Mouse (Mus musculus) stomach, embryonic 14.5 days (tissue): ENCODE results near the gene Snx29. TPM values are rescaled to one million over a fixed set of nuclear protein-coding genes. Genes with fewer than 3 reads are reported as not detected.
A peak's percentile ranks its signal among the peaks of the same experiment; 100 is the strongest.

ENCODE experiments used
- ATAC-seq: fragments of 200-750 bp; cut with Nextera tagmentation; 2 replicates; pipeline ENCODE4 v1.8.0; 2017; ENCODE audit warnings: low read depth, moderate TSS enrichment; ENCODE audit not compliant: insufficient number of reproducible peaks, insufficient read depth, low FRiP score
- H3K27ac ChIP-seq: fragments of 300-500 bp; sonication (generic); 2 replicates; pipeline ENCODE4 v1.5.1; 2014; ENCODE audit warnings: mild to moderate bottlenecking, low read length, moderate library complexity, mixed read lengths
- H3K27me3 ChIP-seq: fragments of 300-500 bp; sonication (generic); 2 replicates; pipeline ENCODE4 v1.6.1; 2014; ENCODE audit warnings: low read length, control low read depth, mixed read lengths; ENCODE audit not compliant: control insufficient read depth, insufficient read depth
- H3K36me3 ChIP-seq: fragments of 300-500 bp; sonication (generic); 2 replicates; pipeline ENCODE4 v1.6.1; 2014; ENCODE audit warnings: mild to moderate bottlenecking, control low read depth, low read length, moderate library complexity, mixed read lengths; ENCODE audit not compliant: control insufficient read depth, insufficient read depth
- H3K4me1 ChIP-seq: fragments of 300-500 bp; sonication (generic); 2 replicates; pipeline ENCODE4 v1.6.1; 2014; ENCODE audit warnings: low read length, control low read depth, mixed read lengths; ENCODE audit not compliant: control insufficient read depth, insufficient read depth
- H3K4me2 ChIP-seq: fragments of 300-500 bp; sonication (generic); replicated peaks from 2 replicates; pipeline ENCODE4 v1.6.1; 2014; ENCODE audit warnings: low read depth, low read length, control low read depth
- H3K4me3 ChIP-seq: fragments of 300-500 bp; sonication (generic); 2 replicates; pipeline ENCODE4 v1.5.1; 2014; ENCODE audit warnings: low read depth, low read length, control low read depth
- H3K9ac ChIP-seq: fragments of 300-500 bp; sonication (generic); replicated peaks from 2 replicates; pipeline ENCODE4 v1.6.1; 2014; ENCODE audit warnings: low read depth, mild to moderate bottlenecking, control low read depth, low read length, moderate library complexity, mixed read lengths
- H3K9me3 ChIP-seq: fragments of 300-500 bp; sonication (generic); 2 replicates; pipeline ENCODE4 v1.6.1; 2016; ENCODE audit warnings: low read depth, low read length, control low read depth; ENCODE audit not compliant: control insufficient read depth
- WGBS: fragments of 180-500 bp; shearing (Covaris S2); extraction: QIAGEN DNeasy Blood & Tissue Kit; methylation state at CpG from one replicate; pipeline ENCODE4 v1.1.7; 2014; 5-methylcytosine and 5-hydroxymethylcytosine counted together
- polyA plus RNA-seq: library from polyadenylated mRNA; unstranded; fragments of >200 nt; fragmentation: Nextera tagmentation; extraction: Ambion mirVana; gene quantifications from 2 replicates; pipeline ENCODE4 v1.2.1, GENCODE M21; 2014

Snx29 gene
- polyA plus RNA-seq, 1 experiment from 2014 or later, result 13.6 TPM

GRCm38 (mm10) chr16:11406201-11406600, 83.5 kb downstream of the Snx29 start:
- Histone ChIP-seq H3K27me3 (no peaks in the 10 kb centered on the region), H3K36me3 (no peaks in the 10 kb centered on the region; the same call in 1 of the 2 replicates), H3K27ac (no peak overlapping the region), H3K4me1 (no peaks in the 10 kb centered on the region), H3K9ac (no peak overlapping the region), H3K4me3 (no peak overlapping the region), H3K4me2 (no peak overlapping the region), H3K9me3 (no peaks in the 10 kb centered on the region)
- WGBS, result 84% methylated on average over 5 of the region's 5 CpGs
- no peak for ATAC-seq

GRCm38 (mm10) chr16:11406622-11407021, 83.9 kb downstream of the Snx29 start:
- H3K27ac ChIP-seq, result no peak overlapping the region
- H3K4me2 ChIP-seq, result no peak overlapping the region
- ATAC-seq, result no peak
- H3K4me3 ChIP-seq, result no peak overlapping the region
- H3K9me3 ChIP-seq, result no peaks in the 10 kb centered on the region
- no peaks in the 10 kb centered on the region for H3K4me1 ChIP-seq
- 72% methylated on average over 9 of the region's 9 CpGs for WGBS
- no peaks in the 10 kb centered on the region for H3K27me3 ChIP-seq
- H3K9ac ChIP-seq, result no peak overlapping the region
- H3K36me3 ChIP-seq, result no peaks in the 10 kb centered on the region; the same call in 1 of the 2 replicates

- H3K27ac ChIP-seq, result no peak overlapping the region
- H3K4me3 ChIP-seq, result no peak overlapping the region
- 54% methylated on average over 8 of the region's 8 CpGs for WGBS
- H3K9ac ChIP-seq, result no peak overlapping the region
- no peaks in the 10 kb centered on the region for H3K4me1 ChIP-seq
- H3K27me3 ChIP-seq, result no peaks in the 10 kb centered on the region
- H3K36me3 ChIP-seq, result no peaks in the 10 kb centered on the region
- no peak for ATAC-seq
- H3K9me3 ChIP-seq, result no peaks in the 10 kb centered on the region
- no peak overlapping the region for H3K4me2 ChIP-seq
Measured at GRCm38 (mm10) chr16:11407932-11408620, 85.4 kb downstream of the Snx29 start.

GRCm38 (mm10) chr16:11408726-11409125, 86.0 kb downstream of the Snx29 start:
- no peaks in the 10 kb centered on the region for H3K9me3 ChIP-seq
- H3K36me3 ChIP-seq, result no peaks in the 10 kb centered on the region
- no peaks in the 10 kb centered on the region for H3K4me1 ChIP-seq
- H3K4me3 ChIP-seq, result no peak overlapping the region
- H3K27me3 ChIP-seq, result no peaks in the 10 kb centered on the region
- H3K4me2 ChIP-seq, result no peak overlapping the region
- H3K9ac ChIP-seq, result no peak overlapping the region
- no peak overlapping the region for H3K27ac ChIP-seq
- no peak for ATAC-seq
- WGBS, result 73% methylated on average over 4 of the region's 4 CpGs

GRCm38 (mm10) chr16:11414631-11415030, 91.9 kb downstream of the Snx29 start:
- Histone ChIP-seq H3K9me3 (no peaks in the 10 kb centered on the region), H3K27me3 (no peaks in the 10 kb centered on the region), H3K4me1 (no peaks in the 10 kb centered on the region), H3K9ac (no peak overlapping the region), H3K36me3 (no peaks in the 10 kb centered on the region), H3K27ac (no peak overlapping the region), H3K4me3 (no peak overlapping the region), H3K4me2 (no peak overlapping the region)
- WGBS, result 75% methylated on average over 2 of the region's 2 CpGs
- ATAC-seq, result no peak

GRCm38 (mm10) chr16:11418183-11418588, 95.5 kb downstream of the Snx29 start:
- Histone ChIP-seq H3K9me3 (no peaks in the 10 kb centered on the region), H3K4me2 (no peak overlapping the region), H3K4me3 (no peak overlapping the region), H3K36me3 (no peaks in the 10 kb centered on the region), H3K4me1 (no peaks in the 10 kb centered on the region), H3K9ac (no peak overlapping the region), H3K27me3 (no peaks in the 10 kb centered on the region), H3K27ac (no peak overlapping the region)
- 16% methylated on average over 7 of the region's 7 CpGs for WGBS
- ATAC-seq, result peak; percentile 53; the same call in 1 of the 2 replicates

GRCm38 (mm10) chr16:11420311-11421080, 97.8 kb downstream of the Snx29 start:
- WGBS, result 82% methylated on average over 12 of the region's 12 CpGs
- Histone ChIP-seq H3K27ac (no peak overlapping the region), H3K36me3 (no peaks in the 10 kb centered on the region), H3K27me3 (no peaks in the 10 kb centered on the region), H3K9ac (no peak overlapping the region), H3K4me1 (no peaks in the 10 kb centered on the region), H3K4me2 (no peak overlapping the region), H3K9me3 (no peaks in the 10 kb centered on the region), H3K4me3 (no peak overlapping the region)
- no peak for ATAC-seq

- Histone ChIP-seq H3K9me3 (no peaks in the 10 kb centered on the region), H3K4me2 (no peak overlapping the region), H3K4me3 (no peak overlapping the region), H3K27me3 (no peaks in the 10 kb centered on the region), H3K27ac (no peak overlapping the region), H3K36me3 (no peaks in the 10 kb centered on the region), H3K9ac (no peak overlapping the region), H3K4me1 (no peaks in the 10 kb centered on the region)
- WGBS, result 89% methylated on average over 1 of the region's 1 CpGs
- no peak for ATAC-seq
Measured at GRCm38 (mm10) chr16:11422165-11422564, 99.5 kb downstream of the Snx29 start.
